ENCODE assay signal across 16 mouse cellular contexts in genomic region chr12:55926276-55926973, GRCm38 (mm10).
A peak's percentile ranks its signal among the peaks of the same experiment; 100 is the strongest.
DNase-seq lines count a peak whose midpoint lies in the region; ATAC-seq and TF ChIP-seq lines count a peak whose summit lies in the region.
"Had no signal": no experiment of that assay in that cellular context is flagged by ENCODE, and none has a peak within 500 bp of the region (broad histone marks: within the 10 kb centered on the region; RNA-seq: fewer than 3 reads in every experiment).

No protein-coding gene starts in this region.

- H3K4me1 ChIP-seq in kidney, postnatal 0 days (replicated peaks; ENCODE audit: insufficient read depth, low read length) = no peaks in the 10 kb centered on the region
- H3K4me1 ChIP-seq in heart, embryonic 11.5 days (ENCODE audit: control insufficient read depth, insufficient read depth, low read length) = no peaks in the 10 kb centered on the region
- H3K4me1 ChIP-seq: embryonic facial prominence, embryonic 12.5 days had no signal

- H3K27ac ChIP-seq in kidney, postnatal 0 days = no peak overlapping the region
- H3K27ac ChIP-seq in heart, embryonic 11.5 days (ENCODE audit: low read depth, low read length) = no peak overlapping the region
- H3K27ac ChIP-seq: embryonic facial prominence, embryonic 12.5 days had no signal

- no peak overlapping the region for H3K9ac ChIP-seq in kidney, postnatal 0 days (ENCODE audit: low read depth, low read length)
- no peak overlapping the region for H3K9ac ChIP-seq in heart, embryonic 11.5 days (ENCODE audit: low read depth, low read length)
- H3K9ac ChIP-seq: embryonic facial prominence, embryonic 12.5 days had no signal

- peak; percentile 4 for DNase-seq in kidney, postnatal 0 days (ENCODE audit: low spot score)
- DNase-seq in kidney, postnatal 25 days = no peak
- peak; percentile 52 for DNase-seq in embryo, embryonic 10 days (ENCODE audit: low spot score)
- peak; percentile 46 for DNase-seq in forelimb bud, embryonic 11.5 days (ENCODE audit: low read depth, low spot score)
- DNase-seq in retina, embryonic 14.5 days (ENCODE audit: low spot score) = peak; percentile 10
- DNase-seq in cerebellum, adult 9-10 months = no peak
- DNase-seq: adrenal gland, postnatal 10 days; cerebellum, adult 9-11 months; gastrocnemius, postnatal 10 days; heart, postnatal 36 days; layer of hippocampus, adult 9-11 months; lung, postnatal 36 days; right cerebral cortex, postnatal 14 days had no signal

- H3K27me3 ChIP-seq in kidney, postnatal 0 days (ENCODE audit: insufficient read depth, low read length) = no peaks in the 10 kb centered on the region
- H3K27me3 ChIP-seq in heart, embryonic 11.5 days (ENCODE audit: control insufficient read depth, insufficient read depth, low read length) = no peaks in the 10 kb centered on the region
- H3K27me3 ChIP-seq: embryonic facial prominence, embryonic 12.5 days had no signal

- TF ChIP-seq CTCF in kidney, postnatal 0 days (IDR thresholded peaks at IDR 0.05; ENCODE audit: low read depth) = no peak

- H3K4me3 ChIP-seq in kidney, postnatal 0 days (replicated peaks; ENCODE audit: low read depth, low read length) = no peak overlapping the region
- no peak overlapping the region for H3K4me3 ChIP-seq in heart, embryonic 11.5 days (ENCODE audit: low read depth, low read length)
- H3K4me3 ChIP-seq: embryonic facial prominence, embryonic 12.5 days had no signal

- no peak for ATAC-seq in kidney, postnatal 0 days (replicated peaks; ENCODE audit: low FRiP score, low read depth)
- ATAC-seq in heart, embryonic 11.5 days (replicated peaks; ENCODE audit: insufficient number of reproducible peaks, low FRiP score, low TSS enrichment) = no peak
- ATAC-seq: intestine, embryonic 16.5 days had no signal

- 59% methylated on average over 2 of the region's 2 CpGs for WGBS in kidney, postnatal 0 days
- WGBS in heart, embryonic 11.5 days (ENCODE audit: insufficient replicate concordance) = 80% methylated on average over 2 of the region's 2 CpGs

- no peak overlapping the region for H3K4me2 ChIP-seq in kidney, postnatal 0 days (ENCODE audit: low read length)
- H3K4me2 ChIP-seq in heart, embryonic 11.5 days = no peak overlapping the region
- H3K4me2 ChIP-seq: embryonic facial prominence, embryonic 12.5 days had no signal

- H3K36me3 ChIP-seq in kidney, postnatal 0 days (ENCODE audit: insufficient read depth, low read length) = no peaks in the 10 kb centered on the region
- no peaks in the 10 kb centered on the region for H3K36me3 ChIP-seq in heart, embryonic 11.5 days (ENCODE audit: control insufficient read depth, insufficient read depth, low read length)
- H3K36me3 ChIP-seq: embryonic facial prominence, embryonic 12.5 days had no signal

- H3K9me3 ChIP-seq in kidney, postnatal 0 days (replicated peaks; ENCODE audit: low read length) = no peaks in the 10 kb centered on the region
- no peaks in the 10 kb centered on the region for H3K9me3 ChIP-seq in heart, embryonic 11.5 days (replicated peaks; ENCODE audit: control insufficient read depth, low read length)
- H3K9me3 ChIP-seq: embryonic facial prominence, embryonic 12.5 days had no signal

Comparison
In these comparisons a context has a peak if more than half of its experiments do, and no peak if none do; other contexts are left out.
1. DNase-seq: peak in kidney, postnatal 0 days (single experiment), embryo, embryonic 10 days (single experiment), forelimb bud, embryonic 11.5 days (single experiment) and retina, embryonic 14.5 days (single experiment); none in kidney, postnatal 25 days (0 of 2) and cerebellum, adult 9-10 months (single experiment).